Mouse (Mus musculus): Measurements from ENCODE around the gene Polr2m. TPM values are rescaled to one million over a fixed set of nuclear protein-coding genes. Genes with fewer than 3 reads are reported as not detected.

Gene Polr2m
- total RNA-seq (2023) = 142 TPM

GRCm38 (mm10) chr9:71485475-71486094 lies at the start of gene Polr2m:
Gene Polr2m (minus strand): TSS chr9:71485935.

Other genes starting within 250 kb of the Polr2m start
- 0.83 TPM for gene Myzap, start 106.4 kb upstream of the Polr2m start, total RNA-seq (2023)

All from CD4-positive naive resting alpha-beta T cell, adult 57 days (primary cell).